Mouse (Mus musculus) megakaryocyte-erythroid progenitor cell, adult 5 weeks (primary cell): Measurements from ENCODE around the gene Tfap2b. TPM values are rescaled to one million over a fixed set of nuclear protein-coding genes. Genes with fewer than 3 reads are reported as not detected.

ENCODE experiments used
- polyA plus RNA-seq: library from polyadenylated mRNA; stranded (reverse); fragments of >175 nt; gene quantifications from 2 replicates; pipeline ENCODE4 v1.2.3, GENCODE M21; 2012

Tfap2b gene
- not detected in 2 replicates for polyA plus RNA-seq

GRCm38 (mm10) chr1:19208641-19209358, at the start of gene Tfap2b:
Tfap2b (plus strand) TSS chr1:19208914.

Other genes starting within 250 kb of the Tfap2b start
- not detected in 2 replicates for gene Tfap2d, start 105.9 kb upstream of the Tfap2b start, polyA plus RNA-seq